Mouse (Mus musculus): Measurements from ENCODE around the gene Prkn.
A peak's percentile ranks its signal among the peaks of the same experiment; 100 is the strongest.

The Prkn gene

GRCm38 (mm10) chr17:11765581-11765980 is 925.4 kb downstream of the Prkn start:
- DNase-seq = no peak

DNA sequence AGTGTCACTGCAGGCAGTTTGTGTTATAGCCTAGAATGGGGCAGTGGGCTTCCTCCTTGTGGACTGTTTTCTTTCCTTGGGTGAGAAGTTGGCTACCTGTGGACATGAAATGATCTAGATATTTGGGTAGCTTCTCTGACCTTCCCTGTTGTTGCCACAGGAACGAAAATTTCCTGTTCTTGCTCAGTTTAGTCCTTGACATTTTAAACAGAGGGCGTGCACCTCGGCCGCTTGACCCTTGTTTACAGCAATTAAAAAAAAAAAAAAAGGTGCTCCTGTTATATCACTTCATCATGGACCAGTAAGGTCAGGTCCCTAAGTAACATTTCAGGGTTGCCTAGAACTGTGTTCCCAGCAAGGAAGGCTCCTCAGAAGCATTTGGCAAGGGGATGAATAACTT is 927.1 kb downstream of the Prkn start:
- no peak for DNase-seq

DNA sequence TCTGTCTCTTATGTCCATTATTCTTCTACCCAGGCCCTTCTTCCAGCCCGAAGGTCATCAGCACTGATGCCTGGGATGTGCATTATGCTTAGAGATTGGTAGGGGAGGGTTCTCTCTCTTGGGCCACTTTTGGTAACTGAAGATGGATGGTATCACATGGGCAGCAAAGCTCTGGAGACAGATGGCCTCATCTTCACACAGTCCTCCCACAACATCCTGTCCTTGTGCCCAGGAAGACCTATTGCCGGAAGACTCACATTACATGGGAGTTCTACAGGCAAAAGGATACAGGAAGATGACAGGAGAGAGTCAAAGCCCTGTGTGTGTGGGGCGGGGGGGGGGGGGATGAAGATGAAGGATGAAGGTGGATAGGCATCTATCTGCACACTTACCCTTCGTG is 928.2 kb downstream of the Prkn start:
- DNase-seq = no peak

- DNase-seq = no peak
Observed at GRCm38 (mm10) chr17:11768971-11769370, 928.8 kb downstream of the Prkn start.

DNA sequence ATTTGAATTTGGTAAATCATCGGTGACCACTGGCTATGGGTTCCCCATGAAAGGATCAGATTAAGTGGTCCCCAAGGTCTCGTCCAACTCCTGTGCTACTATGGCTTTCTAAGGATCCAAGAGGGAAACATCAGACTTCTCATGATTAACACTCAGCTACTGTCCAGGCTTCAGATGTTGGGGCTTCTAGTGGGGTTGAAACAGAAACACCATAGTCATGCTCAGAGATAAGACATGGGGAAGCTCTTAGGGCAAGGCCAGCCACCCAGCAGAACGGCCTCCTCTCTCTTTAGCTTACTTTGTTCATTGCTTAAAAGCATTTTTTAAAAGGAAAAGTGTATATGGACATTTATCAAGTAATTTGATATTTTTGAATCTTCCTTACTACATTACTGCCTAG is 929.3 kb downstream of the Prkn start:
- no peak for DNase-seq

- no peak for DNase-seq
Observed at GRCm38 (mm10) chr17:11779547-11779946, 939.4 kb downstream of the Prkn start.

DNA sequence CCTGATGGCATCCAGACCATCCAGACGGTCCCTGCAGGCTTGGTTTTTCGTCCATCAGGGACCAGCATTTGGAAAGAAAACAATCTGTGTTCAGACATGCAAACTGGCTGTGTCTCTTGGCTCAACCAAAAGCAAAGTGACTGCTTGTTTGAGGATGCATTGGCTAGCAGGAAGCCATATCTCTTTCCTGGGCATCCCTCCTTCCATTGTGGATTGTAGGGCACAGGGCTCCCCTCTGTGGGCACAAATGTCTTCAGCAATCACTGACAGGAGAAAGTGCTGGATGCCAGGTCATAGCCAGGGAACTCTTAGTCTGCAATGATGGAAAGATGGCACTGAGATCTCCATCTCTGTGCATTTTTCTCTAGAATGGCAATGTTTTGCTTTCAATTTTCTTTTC is 939.8 kb downstream of the Prkn start:
- peak; percentile 18 for DNase-seq

- peak; percentile 31 for DNase-seq
Observed at GRCm38 (mm10) chr17:11780805-11781481, 940.8 kb downstream of the Prkn start.

- DNase-seq = no peak
Observed at GRCm38 (mm10) chr17:11788270-11788936, 948.2 kb downstream of the Prkn start.

DNA sequence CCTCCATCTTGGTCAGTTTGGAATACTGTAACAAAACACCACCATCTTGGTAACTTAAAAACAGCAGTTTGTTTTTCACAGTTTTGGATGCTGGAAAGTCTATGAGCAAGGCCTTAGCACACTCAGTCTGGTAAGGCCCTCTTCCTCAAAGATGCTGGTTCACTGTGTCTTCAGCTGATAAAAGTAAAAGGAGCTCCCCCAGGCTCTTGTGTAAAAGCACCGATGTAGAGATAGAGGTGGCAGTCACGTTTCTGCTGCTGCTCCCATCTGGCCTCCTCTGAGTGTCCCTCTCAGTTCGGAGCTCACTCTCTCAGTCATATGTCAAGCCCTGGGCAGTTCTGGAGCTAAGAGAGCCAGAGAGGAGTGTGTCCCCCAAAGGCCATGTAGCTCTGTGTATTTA is 955.8 kb downstream of the Prkn start:
- DNase-seq = no peak

- DNase-seq = no peak
Observed at GRCm38 (mm10) chr17:11801226-11801625, 961.0 kb downstream of the Prkn start.

DNA sequence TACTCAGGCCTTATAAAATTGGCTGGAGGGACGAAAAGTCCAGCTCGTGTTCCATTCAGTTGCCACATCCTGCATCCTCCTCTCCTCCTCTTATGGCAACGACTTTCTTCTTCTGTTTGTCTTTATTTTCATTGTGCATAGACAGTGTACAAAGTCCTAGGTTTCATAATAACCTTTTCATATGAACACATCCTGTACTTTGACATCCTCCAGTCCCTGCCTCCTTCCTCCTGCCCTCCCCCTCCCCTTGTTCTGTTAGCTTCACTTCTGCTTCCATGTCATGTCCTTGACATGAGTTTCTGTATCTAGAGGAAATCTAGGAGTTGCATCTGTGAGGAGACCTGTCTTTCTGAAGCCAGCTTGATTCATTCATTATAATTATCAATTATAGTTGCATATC is 967.1 kb downstream of the Prkn start:
- no peak for DNase-seq

- DNase-seq = peak; percentile 79
Observed at GRCm38 (mm10) chr17:11817886-11818285, 977.7 kb downstream of the Prkn start.

GRCm38 (mm10) chr17:11819506-11819905 is 979.3 kb downstream of the Prkn start:
- no peak for DNase-seq

DNA sequence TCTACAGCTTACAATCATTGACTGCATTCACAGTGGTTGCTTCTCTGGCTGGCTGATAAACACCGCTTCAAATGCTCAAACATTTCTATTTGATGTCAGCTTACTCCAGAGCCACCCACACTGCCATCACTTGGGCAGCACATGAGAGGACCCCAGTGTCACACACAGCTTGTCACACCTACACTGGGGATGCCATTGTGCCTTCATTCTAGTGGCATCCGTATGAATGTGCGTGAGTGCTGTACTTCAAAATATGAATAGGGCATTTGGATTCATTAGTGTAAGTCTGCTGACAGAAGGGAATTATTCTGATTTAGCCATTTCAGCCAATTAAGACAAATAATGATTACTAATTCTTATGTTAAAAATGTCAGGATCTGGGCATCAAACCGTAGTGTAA is 980.6 kb downstream of the Prkn start:
- no peak for DNase-seq

GRCm38 (mm10) chr17:11829501-11829900 is 989.3 kb downstream of the Prkn start:
- DNase-seq = no peak

GRCm38 (mm10) chr17:11837121-11837520 is 996.9 kb downstream of the Prkn start:
- no peak for DNase-seq

DNA sequence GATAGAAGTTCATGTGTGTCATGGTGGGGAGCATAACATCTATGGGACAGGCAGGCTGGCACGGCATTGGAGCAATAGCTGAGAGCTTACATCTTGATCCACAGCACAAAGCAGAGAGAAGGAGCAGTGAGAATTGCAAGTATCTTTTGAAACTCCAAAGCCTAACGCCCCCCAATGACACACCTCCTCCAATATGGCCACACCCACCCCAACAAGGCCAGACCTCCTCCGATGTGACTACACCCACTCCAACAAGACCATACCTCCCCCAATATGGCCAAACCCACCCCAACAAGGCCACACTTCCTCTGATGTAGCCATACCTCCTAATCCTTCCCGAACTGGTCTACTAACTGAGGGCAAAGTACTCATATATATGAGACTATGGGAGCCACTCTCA is 1004.3 kb downstream of the Prkn start:
- DNase-seq = no peak

- DNase-seq = no peak
Observed at GRCm38 (mm10) chr17:11844989-11845388, 1004.8 kb downstream of the Prkn start.

- DNase-seq = no peak
Observed at GRCm38 (mm10) chr17:11845506-11845905, 1005.3 kb downstream of the Prkn start.

DNA sequence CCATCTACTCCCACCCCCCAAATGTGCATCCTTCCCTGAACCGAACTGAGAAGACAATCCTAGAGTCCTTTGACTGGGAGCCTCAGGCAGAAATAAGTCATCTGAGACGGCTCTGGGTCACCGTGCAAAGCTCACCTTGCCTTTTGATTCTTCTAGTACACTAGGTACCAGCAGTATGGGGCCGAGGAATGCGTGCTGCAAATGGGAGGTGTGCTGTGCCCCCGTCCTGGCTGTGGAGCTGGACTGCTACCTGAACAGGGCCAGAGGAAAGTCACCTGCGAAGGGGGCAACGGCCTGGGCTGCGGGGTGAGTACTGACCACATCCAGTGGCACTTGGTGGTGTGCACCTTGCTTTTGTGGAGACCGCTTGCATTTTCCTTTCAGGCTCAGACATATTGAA is 1014.4 kb downstream of the Prkn start:
- no peak for DNase-seq

GRCm38 (mm10) chr17:11858772-11859405 is 1018.7 kb downstream of the Prkn start:
- no peak for DNase-seq

GRCm38 (mm10) chr17:11861178-11861577 is 1021.0 kb downstream of the Prkn start:
- no peak for DNase-seq

DNA sequence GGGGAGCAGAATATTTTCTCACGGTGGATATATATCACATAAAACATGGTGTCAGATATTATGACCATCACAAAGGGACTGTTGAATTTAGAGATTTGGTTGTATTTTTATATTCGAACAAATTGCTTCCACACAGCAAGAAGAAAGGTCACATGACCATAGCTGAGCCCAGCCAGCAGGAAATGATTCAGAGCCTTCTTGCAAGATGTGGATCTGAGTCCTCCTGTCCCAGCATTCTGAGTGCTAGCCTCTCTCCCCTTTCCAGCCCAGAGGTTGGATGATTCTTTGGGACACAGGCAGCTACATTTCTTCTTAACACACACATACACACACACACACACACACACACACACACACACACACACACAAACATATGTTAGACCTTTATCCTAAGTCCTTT is 1022.2 kb downstream of the Prkn start:
- DNase-seq = no peak

Data from retina, postnatal 1 day (tissue).